Mouse (Mus musculus): ENCODE measurements around the gene Kmo. TPM values are rescaled to one million over a fixed set of nuclear protein-coding genes. Genes with fewer than 3 reads are reported as not detected.

Kmo gene
- total RNA-seq, 2 experiments from 2014 or later: 0.25 to 0.28 TPM

- intact Hi-C loops (cut with DNase I): no loop called here
- DNase-seq: no peak
These were observed 10.2 kb downstream of the Kmo start for GRCm38 (mm10) chr1:175630345-175630744.

- DNase-seq: no peak
These were observed 10.9 kb downstream of the Kmo start for GRCm38 (mm10) chr1:175631080-175631479.

GRCm38 (mm10) chr1:175631721-175632221 lies 11.6 kb downstream of the Kmo start:
- intact Hi-C loops (cut with DNase I): no loop called here
- DNase-seq: no peak

More at GRCm38 (mm10) chr1:175631080-175631479, 10.9 kb downstream of the Kmo start:
- intact Hi-C loops (cut with DNase I): no loop called here

GRCm38 (mm10) chr1:175632470-175632869 lies 12.3 kb downstream of the Kmo start:
- intact Hi-C loops (cut with DNase I): no loop called here
- no peak for DNase-seq

- intact Hi-C loops (cut with DNase I): loop anchor here (5.0 kb wide), 1 partner anchor 275 kb away; no protein-coding TSS in a partner anchor
- DNase-seq: no peak
These were observed 17.5 kb downstream of the Kmo start for GRCm38 (mm10) chr1:175637677-175638076.

GRCm38 (mm10) chr1:175639072-175639471 lies 18.9 kb downstream of the Kmo start:
- DNase-seq: no peak
- intact Hi-C loops (cut with DNase I): loop anchor here (5.0 kb wide), 1 partner anchor 273 kb away; no protein-coding TSS in a partner anchor

GRCm38 (mm10) chr1:175640435-175641150 lies 20.4 kb downstream of the Kmo start:
- intact Hi-C loops (cut with DNase I): no loop called here
- DNase-seq: no peak

- DNase-seq: no peak
- intact Hi-C loops (cut with DNase I): no loop called here
These were observed 23.5 kb downstream of the Kmo start for GRCm38 (mm10) chr1:175643496-175644265.

- DNase-seq: no peak
- intact Hi-C loops (cut with DNase I): no loop called here
These were observed 26.8 kb downstream of the Kmo start for GRCm38 (mm10) chr1:175646952-175647351.

GRCm38 (mm10) chr1:175648615-175649014 lies 28.4 kb downstream of the Kmo start:
- intact Hi-C loops (cut with DNase I): no loop called here
- no peak for DNase-seq

- intact Hi-C loops (cut with DNase I): no loop called here
- DNase-seq: no peak
These were observed 39.7 kb downstream of the Kmo start for GRCm38 (mm10) chr1:175659900-175660299.

- no peak for DNase-seq
- intact Hi-C loops (cut with DNase I): no loop called here
These were observed 48.7 kb downstream of the Kmo start for GRCm38 (mm10) chr1:175668666-175669405.

- intact Hi-C loops (cut with DNase I): no loop called here
These were observed 49.3 kb downstream of the Kmo start for GRCm38 (mm10) chr1:175669456-175669855.

GRCm38 (mm10) chr1:175670042-175670441 lies 49.9 kb downstream of the Kmo start:
- DNase-seq: no peak
- intact Hi-C loops (cut with DNase I): no loop called here

More at GRCm38 (mm10) chr1:175669456-175669855, 49.3 kb downstream of the Kmo start:
- DNase-seq: no peak

- intact Hi-C loops (cut with DNase I): no loop called here
These were observed 51.4 kb downstream of the Kmo start for GRCm38 (mm10) chr1:175671626-175672025.

GRCm38 (mm10) chr1:175673563-175674325 lies 53.6 kb downstream of the Kmo start:
- intact Hi-C loops (cut with DNase I): no loop called here
- DNase-seq: no peak

More at GRCm38 (mm10) chr1:175671626-175672025, 51.4 kb downstream of the Kmo start:
- no peak for DNase-seq

GRCm38 (mm10) chr1:175675116-175675515 lies 54.9 kb downstream of the Kmo start:
- intact Hi-C loops (cut with DNase I): no loop called here
- DNase-seq: no peak

- no peak for DNase-seq
- intact Hi-C loops (cut with DNase I): no loop called here
These were observed 57.3 kb downstream of the Kmo start for GRCm38 (mm10) chr1:175677459-175677858.

GRCm38 (mm10) chr1:175680995-175681394 lies 60.8 kb downstream of the Kmo start:
- no peak for DNase-seq
- intact Hi-C loops (cut with DNase I): no loop called here
